Mouse (Mus musculus) C3H10T1/2 (cell line): ENCODE results near the gene Olfr1065. TPM values are rescaled to one million over a fixed set of nuclear protein-coding genes. Genes with fewer than 3 reads are reported as not detected.

ENCODE experiments used
- polyA plus RNA-seq, 2 experiments: library from polyadenylated mRNA; unstranded; fragments of >200 nt; fragmentation: generic; extraction: Trizol; gene quantifications; one replicate each; pipeline ENCODE4 v1.2.1; 2012; ENCODE audit warnings: missing spikeins in 2 of 2

Olfr1065 gene
- polyA plus RNA-seq: not detected

GRCm38 (mm10) chr2:86450491-86450890 lies at the start of gene Olfr1065:
Gene Olfr1065, minus strand, starts transcription at chr2:86450591.

GRCm38 (mm10) chr2:86487286-86487685 lies 36.9 kb upstream of the Olfr1065 start, which contains the start of gene Olfr228:
Gene Olfr228, minus strand, starts transcription at chr2:86487386.

GRCm38 (mm10) chr2:86456169-86456568 lies 5.8 kb upstream of the Olfr1065 start, which contains the start of gene Olfr1066:
Gene Olfr1066, minus strand, starts transcription at chr2:86456269.

GRCm38 (mm10) chr2:86426649-86427048 lies 23.7 kb downstream of the Olfr1065 start, which contains the start of gene Olfr1062:
Gene Olfr1062, minus strand, starts transcription at chr2:86426749.

DNA sequence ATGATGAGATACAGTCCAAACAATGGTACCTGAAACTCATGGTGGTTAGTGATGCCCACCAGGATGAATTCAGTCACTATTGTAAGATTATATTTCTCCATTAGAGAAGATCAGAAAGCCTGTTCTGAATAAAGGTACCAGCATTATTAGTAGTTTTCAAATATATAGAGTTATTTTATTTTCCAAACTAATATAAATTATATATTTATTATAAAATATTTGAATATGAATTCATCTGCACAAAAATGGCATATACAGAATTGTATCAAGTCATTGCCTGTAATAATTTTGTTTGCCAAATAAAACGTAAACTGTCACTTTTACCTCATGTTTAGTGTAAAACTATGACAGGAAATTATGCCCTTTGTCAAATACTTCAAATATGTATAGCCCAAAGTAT lies 36.4 kb downstream of the Olfr1065 start, which contains the start of gene Olfr1061:
Gene Olfr1061 (minus strand): TSS at position 101 of the 400 bp plus-strand sequence.

Other genes starting within 250 kb of the Olfr1065 start
- gene Olfr1045, start 247.6 kb downstream of the Olfr1065 start, polyA plus RNA-seq: not detected
- gene Olfr1046, start 231.3 kb downstream of the Olfr1065 start, polyA plus RNA-seq: not detected
- not detected for gene Olfr1047, start 219.2 kb downstream of the Olfr1065 start, polyA plus RNA-seq
- gene Olfr1048, start 210.3 kb downstream of the Olfr1065 start, polyA plus RNA-seq: not detected
- gene Olfr1049, start 192.3 kb downstream of the Olfr1065 start, polyA plus RNA-seq: not detected
- not detected for gene Olfr1051, start 171.5 kb downstream of the Olfr1065 start, polyA plus RNA-seq
- not detected for gene Olfr1052, start 158.1 kb downstream of the Olfr1065 start, polyA plus RNA-seq
- not detected for gene Olfr1053, start 135.3 kb downstream of the Olfr1065 start, polyA plus RNA-seq
- not detected for gene Olfr1054, start 115.2 kb downstream of the Olfr1065 start, polyA plus RNA-seq
- gene Olfr1055, start 100.3 kb downstream of the Olfr1065 start, polyA plus RNA-seq: not detected
- gene Olfr1056, start 88.1 kb downstream of the Olfr1065 start, polyA plus RNA-seq: not detected
- not detected for gene Olfr1057, start 72.2 kb downstream of the Olfr1065 start, polyA plus RNA-seq
- gene Olfr1058, start 62.0 kb downstream of the Olfr1065 start, polyA plus RNA-seq: not detected
- not detected for gene Olfr1061, start 36.5 kb downstream of the Olfr1065 start, polyA plus RNA-seq
- gene Olfr1062, start 23.8 kb downstream of the Olfr1065 start, polyA plus RNA-seq: not detected
- not detected for gene Olfr1066, start 5.7 kb upstream of the Olfr1065 start, polyA plus RNA-seq
- not detected for gene Olfr228, start 36.8 kb upstream of the Olfr1065 start, polyA plus RNA-seq
- gene Olfr1076, start 57.9 kb upstream of the Olfr1065 start, polyA plus RNA-seq: not detected
- gene Olfr1079, start 91.9 kb upstream of the Olfr1065 start, polyA plus RNA-seq: not detected
- not detected for gene Olfr1080, start 107.6 kb upstream of the Olfr1065 start, polyA plus RNA-seq
- not detected for gene Olfr1082, start 148.4 kb upstream of the Olfr1065 start, polyA plus RNA-seq
- gene Olfr1084, start 189.1 kb upstream of the Olfr1065 start, polyA plus RNA-seq: not detected
- gene Olfr1085, start 211.4 kb upstream of the Olfr1065 start, polyA plus RNA-seq: not detected
- not detected for gene Olfr1086, start 229.5 kb upstream of the Olfr1065 start, polyA plus RNA-seq
- gene Olfr1087, start 247.8 kb upstream of the Olfr1065 start, polyA plus RNA-seq: not detected